Mouse (Mus musculus) macrophage (primary cell): ENCODE results near the gene Gm21818. TPM values are rescaled to one million over a fixed set of nuclear protein-coding genes. Genes with fewer than 3 reads are reported as not detected.
A peak's percentile ranks its signal among the peaks of the same experiment; 100 is the strongest.
"Not testable (repeated sequence)": the region's sequence is repeated elsewhere in the genome, so short reads cannot be mapped to it uniquely, and the experiment has no call there.

Experiments
- H3K27ac ChIP-seq: fragments of 350-480 bp; formaldehyde crosslinking; 2 replicates; pipeline ENCODE4 v1.9.0; 2021
- H3K36me3 ChIP-seq: fragments of 350-480 bp; formaldehyde crosslinking; 2 replicates; pipeline ENCODE4 v1.9.0; 2021; ENCODE audit errors: inconsistent target
- H3K4me3 ChIP-seq: fragments of 350-480 bp; formaldehyde crosslinking; 2 replicates; pipeline ENCODE4 v1.9.0; 2021; ENCODE audit errors: inconsistent target
- H3K79me2 ChIP-seq: fragments of 350-480 bp; formaldehyde crosslinking; 2 replicates; pipeline ENCODE4 v1.9.0; 2021; ENCODE audit errors: inconsistent target
- WGBS: methylation state at CpG from one replicate; pipeline ENCODE4 v1.1.7; 2026; ENCODE audit warnings: inconsistent platforms; ENCODE audit not compliant: missing documents; 5-methylcytosine and 5-hydroxymethylcytosine counted together
- polyA plus RNA-seq: library from polyadenylated mRNA; stranded (reverse); fragments of 250-400 nt; gene quantifications from 3 replicates; pipeline ENCODE4 v1.2.4, GENCODE M21; 2018; ENCODE audit warnings: inconsistent platforms
- total RNA-seq, 78 experiments: library from RNA; depleted of rRNA; stranded (reverse); fragments of 250-400 nt; gene quantifications; 1 replicate in 9 of 78; 2 replicates in 24 of 78; 3 replicates in 43 of 78; 4 replicates in 2 of 78; pipeline ENCODE4 v1.2.4; 2018; ENCODE audit warnings: inconsistent platforms in 56 of 78

Gene Gm21818
- total RNA-seq (2018; cell fraction: chromatin; rRNA removed): not detected
- total RNA-seq (2018; cell fraction: cytosol; rRNA removed): not detected
- not detected for total RNA-seq (2018; cell fraction: nucleus; rRNA removed)
- polyA plus RNA-seq: not detected in 3 replicates

GRCm38 (mm10) chr13:120172133-120172532 is at the start of gene Gm21818:
Gm21818 (plus strand) TSS chr13:120172433.
- not testable (repeated sequence) for H3K27ac ChIP-seq, H3K4me3 ChIP-seq, H3K79me2 ChIP-seq, H3K36me3 ChIP-seq
- 85% methylated on average over 3 of the region's 4 CpGs for WGBS

GRCm38 (mm10) chr13:120139946-120140345 is 32.3 kb upstream of the Gm21818 start, which contains the start of gene Gm20767:
Gm20767 (plus strand) TSS chr13:120140246.
- no CpG with 5 or more reads among the region's 5 CpGs for WGBS
- not testable (repeated sequence) for H3K4me3 ChIP-seq, H3K36me3 ChIP-seq, H3K79me2 ChIP-seq, H3K27ac ChIP-seq

- no CpG with 5 or more reads among the region's 3 CpGs for WGBS
- H3K27ac ChIP-seq, H3K4me3 ChIP-seq, H3K79me2 ChIP-seq, H3K36me3 ChIP-seq: not testable (repeated sequence)
Measured at GRCm38 (mm10) chr13:120142348-120142747, 29.9 kb upstream of the Gm21818 start.

GRCm38 (mm10) chr13:120149660-120150407 is 22.4 kb upstream of the Gm21818 start:
- not testable (repeated sequence) for H3K4me3 ChIP-seq, H3K36me3 ChIP-seq, H3K79me2 ChIP-seq, H3K27ac ChIP-seq
- 5% methylated on average over 3 of the region's 4 CpGs for WGBS

GRCm38 (mm10) chr13:120150589-120150988 is 21.6 kb upstream of the Gm21818 start:
- not testable (repeated sequence) for H3K4me3 ChIP-seq, H3K79me2 ChIP-seq, H3K27ac ChIP-seq, H3K36me3 ChIP-seq
- WGBS: 2% methylated on average over 3 of the region's 3 CpGs

- not testable (repeated sequence) for H3K79me2 ChIP-seq, H3K36me3 ChIP-seq, H3K4me3 ChIP-seq, H3K27ac ChIP-seq
- 10% methylated on average over 1 of the region's 5 CpGs for WGBS
Measured at GRCm38 (mm10) chr13:120168301-120168700, 3.9 kb upstream of the Gm21818 start.

GRCm38 (mm10) chr13:120196189-120196821 is 24.1 kb downstream of the Gm21818 start:
- 17% methylated on average over 3 of the region's 8 CpGs for WGBS
- H3K4me3 ChIP-seq, H3K36me3 ChIP-seq, H3K79me2 ChIP-seq: not testable (repeated sequence)
- H3K27ac ChIP-seq: 0 out of 2 replicates have a peak overlapping the region, but pooled peaks have one; percentile 13

GRCm38 (mm10) chr13:120215847-120216246 is 43.6 kb downstream of the Gm21818 start, which contains the start of gene Gm21762:
Gm21762 (minus strand) TSS chr13:120215947.
- no CpG with 5 or more reads among the region's 2 CpGs for WGBS
- not testable (repeated sequence) for H3K36me3 ChIP-seq, H3K79me2 ChIP-seq, H3K27ac ChIP-seq, H3K4me3 ChIP-seq

GRCm38 (mm10) chr13:120220922-120221321 is 48.7 kb downstream of the Gm21818 start:
- H3K36me3 ChIP-seq: not testable (repeated sequence)
- WGBS: 58% methylated on average over 2 of the region's 5 CpGs

GRCm38 (mm10) chr13:120223012-120223659 is 50.9 kb downstream of the Gm21818 start:
- 95% methylated on average over 7 of the region's 25 CpGs for WGBS
- H3K79me2 ChIP-seq: not testable (repeated sequence)

More at GRCm38 (mm10) chr13:120220922-120221321, 48.7 kb downstream of the Gm21818 start:
- H3K79me2 ChIP-seq, H3K4me3 ChIP-seq, H3K27ac ChIP-seq: not testable (repeated sequence)

More at GRCm38 (mm10) chr13:120223012-120223659, 50.9 kb downstream of the Gm21818 start:
- not testable (repeated sequence) for H3K4me3 ChIP-seq, H3K36me3 ChIP-seq, H3K27ac ChIP-seq

Other genes starting within 250 kb of the Gm21818 start
- not detected in 3 replicates for gene Gm21761, start 243.2 kb upstream of the Gm21818 start, polyA plus RNA-seq
- not detected in 3 replicates for gene B020031M17Rik, start 221.6 kb upstream of the Gm21818 start, polyA plus RNA-seq
- 0.40 TPM in 1 of 3 replicates, not detected in the others for gene Gm36079, start 145.4 kb upstream of the Gm21818 start, polyA plus RNA-seq
- 162 to 309 TPM (median 224 TPM) in 3 replicates for gene Gm21188, start 120.2 kb upstream of the Gm21818 start, polyA plus RNA-seq
- not detected in 3 replicates for gene Gm20767, start 32.2 kb upstream of the Gm21818 start, polyA plus RNA-seq
- 0.60 TPM in 1 of 3 replicates, not detected in the others for gene Gm21762, start 43.5 kb downstream of the Gm21818 start, polyA plus RNA-seq
- gene Gm21731, start 66.7 kb downstream of the Gm21818 start, polyA plus RNA-seq: not detected in 3 replicates
- gene AF067061, start 90.7 kb downstream of the Gm21818 start, polyA plus RNA-seq: not detected in 3 replicates
- 5.4 to 17.8 TPM (median 7.1 TPM) in 3 replicates for gene BC147527, start 128.0 kb downstream of the Gm21818 start, polyA plus RNA-seq
- not detected in 3 replicates for gene Tcstv3, start 144.4 kb downstream of the Gm21818 start, polyA plus RNA-seq